Mouse (Mus musculus) embryonic facial prominence, embryonic 13.5 days (tissue): ENCODE measurements around the gene Phf21b. TPM values are rescaled to one million over a fixed set of nuclear protein-coding genes. Genes with fewer than 3 reads are reported as not detected.
A peak's percentile ranks its signal among the peaks of the same experiment; 100 is the strongest.

Source experiments
- ATAC-seq: fragments of 200-750 bp; cut with Nextera tagmentation; 2 replicates; pipeline ENCODE4 v1.8.0; 2017; ENCODE audit warnings: low read depth; ENCODE audit not compliant: insufficient number of reproducible peaks, insufficient read depth, low FRiP score, low TSS enrichment
- H3K27ac ChIP-seq: fragments of 300-500 bp; sonication (generic); 2 replicates; pipeline ENCODE4 v1.5.1; 2015; ENCODE audit warnings: moderate library complexity, mild to moderate bottlenecking, inconsistent platforms
- H3K27me3 ChIP-seq: fragments of 300-500 bp; sonication (generic); 2 replicates; pipeline ENCODE4 v1.6.1; 2015; ENCODE audit warnings: mild to moderate bottlenecking, inconsistent platforms
- H3K36me3 ChIP-seq: fragments of 300-500 bp; sonication (generic); 2 replicates; pipeline ENCODE4 v1.6.1; 2015; ENCODE audit warnings: mild to moderate bottlenecking, inconsistent platforms
- H3K4me1 ChIP-seq: fragments of 300-500 bp; sonication (generic); 2 replicates; pipeline ENCODE4 v1.6.1; 2015; ENCODE audit warnings: inconsistent platforms
- H3K4me2 ChIP-seq: fragments of 300-500 bp; sonication (generic); 2 replicates; pipeline ENCODE4 v1.6.1; 2015; ENCODE audit warnings: moderate library complexity, mild to moderate bottlenecking, inconsistent platforms
- H3K4me3 ChIP-seq: fragments of 300-500 bp; sonication (generic); 2 replicates; pipeline ENCODE4 v1.5.1; 2015; ENCODE audit warnings: mild to moderate bottlenecking, inconsistent platforms
- H3K9ac ChIP-seq: fragments of 300-500 bp; sonication (generic); 2 replicates; pipeline ENCODE4 v1.6.1; 2015; ENCODE audit warnings: mild to moderate bottlenecking, inconsistent platforms
- H3K9me3 ChIP-seq: fragments of 300-500 bp; sonication (generic); 2 replicates; pipeline ENCODE4 v1.6.1; 2016; ENCODE audit warnings: inconsistent platforms
- WGBS: fragments of 180-500 bp; shearing (Covaris S2); methylation state at CpG from one replicate; pipeline ENCODE4 v1.1.7; 2015; ENCODE audit warnings: mixed read lengths; 5-methylcytosine and 5-hydroxymethylcytosine counted together
- polyA plus RNA-seq: library from polyadenylated mRNA; unstranded; fragments of >200 nt; fragmentation: Nextera tagmentation; extraction: Ambion mirVana; gene quantifications from 2 replicates; pipeline ENCODE4 v1.2.1, GENCODE M21; 2015

Phf21b gene
- polyA plus RNA-seq, 1 experiment from 2014 or later, result 0.93 TPM

- Histone ChIP-seq H3K4me2 (no peak overlapping the region), H3K4me1 (no peaks in the 10 kb centered on the region), H3K9ac (no peak overlapping the region), H3K9me3 (no peaks in the 10 kb centered on the region), H3K36me3 (no peaks in the 10 kb centered on the region), H3K4me3 (no peak overlapping the region), H3K27me3 (no peaks in the 10 kb centered on the region), H3K27ac (no peak overlapping the region)
- ATAC-seq, result no peak
- 77% methylated on average over 3 of the region's 3 CpGs for WGBS
Observed at GRCm38 (mm10) chr15:84871802-84872201, 16.0 kb upstream of the Phf21b start.

- no peak overlapping the region for H3K27ac ChIP-seq
- H3K4me2 ChIP-seq, result no peak overlapping the region
- no peak overlapping the region for H3K4me3 ChIP-seq
- H3K9ac ChIP-seq, result no peak overlapping the region
- H3K9me3 ChIP-seq, result no peaks in the 10 kb centered on the region
- 87% methylated on average over 8 of the region's 8 CpGs for WGBS
- peaks cover 4% of the 10 kb centered on the region; the same call in 1 of the 2 replicates for H3K27me3 ChIP-seq
- peaks cover 3% of the 10 kb centered on the region for H3K4me1 ChIP-seq
- no peaks in the 10 kb centered on the region for H3K36me3 ChIP-seq
- no peak for ATAC-seq
Observed at GRCm38 (mm10) chr15:84861911-84862310, 6.1 kb upstream of the Phf21b start.

DNA sequence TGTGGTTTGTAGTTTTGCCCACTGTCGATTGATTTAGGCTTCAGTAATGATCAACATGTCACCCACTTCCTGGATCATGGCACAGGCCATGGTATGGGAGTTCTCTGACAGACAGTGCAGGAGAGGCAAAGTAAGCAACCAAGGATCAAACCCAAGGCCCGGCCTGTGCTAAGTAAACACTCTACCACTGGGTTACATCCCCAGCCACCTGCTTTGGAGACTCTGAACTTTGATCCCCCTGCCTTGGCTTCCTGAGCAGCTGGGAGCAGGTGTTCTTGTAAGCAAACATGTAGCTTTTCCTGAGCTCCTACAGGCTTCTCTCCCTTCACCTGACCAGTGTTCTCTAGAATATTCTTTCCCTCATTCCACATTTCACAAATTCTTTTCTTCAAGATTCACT lies 1.8 kb upstream of the Phf21b start:
- no peaks in the 10 kb centered on the region for H3K36me3 ChIP-seq
- WGBS, result 83% methylated on average over 2 of the region's 2 CpGs
- no peak overlapping the region for H3K4me3 ChIP-seq
- H3K4me2 ChIP-seq, result no peak overlapping the region
- peaks cover 19% of the 10 kb centered on the region for H3K27me3 ChIP-seq
- H3K27ac ChIP-seq, result no peak overlapping the region
- H3K4me1 ChIP-seq, result peaks cover 25% of the 10 kb centered on the region
- no peak for ATAC-seq
- no peak overlapping the region for H3K9ac ChIP-seq
- no peaks in the 10 kb centered on the region for H3K9me3 ChIP-seq

GRCm38 (mm10) chr15:84854921-84855901 lies 638 bp downstream of the Phf21b start:
- ATAC-seq, result no peak
- WGBS, result under 1% methylated on average over 88 of the region's 88 CpGs
- Histone ChIP-seq H3K9ac (peak overlapping the region; percentile 83), H3K27ac (peak overlapping the region; percentile 79), H3K4me2 (peak overlapping the region; percentile 97), H3K4me3 (peak overlapping the region; percentile 73), H3K36me3 (no peaks in the 10 kb centered on the region), H3K4me1 (peaks cover 32% of the 10 kb centered on the region), H3K9me3 (no peaks in the 10 kb centered on the region), H3K27me3 (peaks cover 24% of the 10 kb centered on the region)

DNA sequence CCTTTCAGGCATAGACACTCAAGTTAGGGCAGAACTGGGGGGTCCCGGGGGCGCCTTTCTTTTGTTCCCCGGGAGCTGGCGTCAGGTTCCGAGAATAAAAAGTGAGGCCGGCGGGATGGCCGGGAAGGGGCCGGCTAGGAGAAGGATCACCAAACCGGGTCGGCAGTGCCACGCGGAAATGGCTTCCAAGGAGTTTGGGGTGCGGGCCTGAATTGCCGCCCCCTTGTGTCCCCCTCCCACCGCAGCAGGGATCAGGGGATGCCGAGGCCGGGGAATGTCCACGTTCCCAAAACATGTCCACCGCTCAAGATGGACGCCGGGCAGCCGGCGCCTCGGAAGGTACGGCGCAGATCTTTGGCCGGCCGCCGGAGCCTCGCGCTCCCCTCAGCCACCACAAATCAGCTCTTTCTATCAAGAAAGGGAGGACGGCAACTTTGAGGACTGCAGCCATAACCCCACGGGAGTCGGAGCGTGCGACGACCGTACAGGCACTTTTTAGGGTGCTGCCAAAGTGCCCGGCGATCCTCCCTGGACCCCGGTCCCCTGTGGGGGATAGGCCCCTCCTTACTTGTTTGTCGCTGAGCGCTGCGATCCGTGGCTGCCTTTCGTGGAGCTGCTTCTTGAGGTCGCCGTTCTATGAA lies 1.6 kb downstream of the Phf21b start:
- H3K27me3 ChIP-seq, result peaks cover 24% of the 10 kb centered on the region
- H3K4me2 ChIP-seq, result peak overlapping the region; percentile 97
- under 1% methylated on average over 49 of the region's 49 CpGs for WGBS
- no peak overlapping the region for H3K27ac ChIP-seq
- H3K9me3 ChIP-seq, result no peaks in the 10 kb centered on the region
- peaks cover 32% of the 10 kb centered on the region for H3K4me1 ChIP-seq
- no peak for ATAC-seq
- no peaks in the 10 kb centered on the region for H3K36me3 ChIP-seq
- H3K4me3 ChIP-seq, result peak overlapping the region; percentile 73
- peak overlapping the region; percentile 83 for H3K9ac ChIP-seq

DNA sequence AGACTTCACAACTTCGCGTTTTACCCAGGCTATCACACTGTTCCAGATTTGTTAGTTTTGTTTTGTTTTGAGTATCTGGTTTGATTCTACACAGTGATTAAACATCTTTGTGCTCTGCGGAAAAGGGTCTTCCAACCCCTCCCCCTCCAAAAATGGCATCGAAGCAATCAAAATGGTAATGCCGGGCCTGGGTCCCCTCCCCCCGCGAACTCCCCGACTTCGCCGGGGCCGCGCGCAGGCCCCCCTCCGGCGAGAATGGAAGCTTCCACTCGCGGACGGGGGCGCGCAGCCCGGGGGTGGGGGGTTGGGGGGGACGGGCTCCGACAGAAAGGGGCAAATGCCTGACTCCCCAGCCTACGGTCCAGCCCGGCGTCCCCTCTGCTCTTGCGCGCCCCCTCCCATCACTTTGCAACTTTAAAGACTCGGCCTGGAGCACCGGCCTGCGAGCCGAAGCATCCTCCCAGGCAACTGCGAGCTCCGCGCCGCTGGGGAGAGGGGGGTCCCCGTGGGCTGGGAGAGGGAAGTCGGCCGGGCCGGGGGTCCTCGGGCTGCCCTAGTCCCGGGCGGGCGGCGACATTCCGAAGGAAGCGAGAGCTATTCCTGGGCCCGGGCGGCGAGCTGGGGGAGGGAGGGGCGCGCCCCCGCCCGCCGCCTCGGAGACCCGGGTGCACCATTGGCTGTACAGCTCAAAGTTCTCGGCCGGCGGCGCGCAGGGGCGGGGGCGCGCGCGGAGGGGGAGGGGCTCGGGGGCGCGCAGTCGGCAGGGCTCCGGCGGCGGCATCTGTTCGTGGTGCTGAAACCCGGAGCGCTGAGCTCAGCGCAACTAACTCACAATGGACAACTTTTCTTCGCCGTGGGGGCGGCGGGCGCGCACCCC lies 2.4 kb downstream of the Phf21b start:
- peak overlapping the region; percentile 87 for H3K27ac ChIP-seq
- WGBS, result under 1% methylated on average over 81 of the region's 84 CpGs
- H3K4me1 ChIP-seq, result peaks cover 32% of the 10 kb centered on the region
- peak overlapping the region; percentile 83 for H3K9ac ChIP-seq
- no peaks in the 10 kb centered on the region for H3K36me3 ChIP-seq
- ATAC-seq, result peak; percentile 72
- no peaks in the 10 kb centered on the region for H3K9me3 ChIP-seq
- peaks cover 24% of the 10 kb centered on the region for H3K27me3 ChIP-seq
- peak overlapping the region; percentile 97 for H3K4me2 ChIP-seq
- H3K4me3 ChIP-seq, result peak overlapping the region; percentile 73

DNA sequence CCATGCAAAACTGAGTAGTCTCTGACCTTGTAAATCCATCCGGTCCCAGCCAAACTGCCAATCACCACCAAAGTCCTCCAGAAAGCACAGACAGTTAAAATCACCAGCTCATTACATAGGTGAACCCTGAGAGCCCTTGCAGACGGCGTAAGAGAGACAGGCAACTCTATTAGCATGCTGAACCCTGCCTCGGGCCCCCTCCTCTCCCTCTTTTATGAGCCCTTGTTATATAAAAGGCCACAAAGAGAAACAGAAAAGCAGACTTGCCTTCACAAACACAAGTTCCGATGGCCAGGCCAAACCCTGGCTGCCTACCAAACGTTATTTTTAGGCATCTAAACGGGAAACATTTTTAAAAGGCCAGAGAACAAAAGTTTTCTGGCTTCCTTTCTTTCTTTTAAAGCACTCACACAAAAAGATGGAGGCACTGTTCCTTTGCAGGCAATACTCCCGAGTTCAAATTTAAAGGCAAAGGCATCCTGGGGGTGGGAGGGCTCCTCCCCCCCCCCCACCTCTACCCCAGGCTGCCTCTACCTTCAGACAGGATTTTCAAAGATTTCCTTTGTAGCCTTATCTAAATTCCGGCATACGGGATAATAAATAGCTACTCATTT lies 3.3 kb downstream of the Phf21b start:
- Histone ChIP-seq H3K9me3 (no peaks in the 10 kb centered on the region), H3K4me3 (peak overlapping the region; percentile 73), H3K36me3 (no peaks in the 10 kb centered on the region), H3K27ac (peak overlapping the region; percentile 87), H3K4me1 (peaks cover 32% of the 10 kb centered on the region), H3K27me3 (peaks cover 21% of the 10 kb centered on the region), H3K4me2 (peak overlapping the region; percentile 97), H3K9ac (peak overlapping the region; percentile 83)
- no peak for ATAC-seq
- 11% methylated on average over 10 of the region's 10 CpGs for WGBS

GRCm38 (mm10) chr15:84850321-84850720 lies 5.5 kb downstream of the Phf21b start:
- Histone ChIP-seq H3K36me3 (no peaks in the 10 kb centered on the region), H3K27ac (no peak overlapping the region), H3K4me2 (no peak overlapping the region), H3K4me1 (peaks cover 24% of the 10 kb centered on the region), H3K9me3 (no peaks in the 10 kb centered on the region), H3K4me3 (no peak overlapping the region), H3K9ac (no peak overlapping the region), H3K27me3 (peaks cover 20% of the 10 kb centered on the region)
- ATAC-seq, result no peak
- 100% methylated on average over 1 of the region's 1 CpGs for WGBS

DNA sequence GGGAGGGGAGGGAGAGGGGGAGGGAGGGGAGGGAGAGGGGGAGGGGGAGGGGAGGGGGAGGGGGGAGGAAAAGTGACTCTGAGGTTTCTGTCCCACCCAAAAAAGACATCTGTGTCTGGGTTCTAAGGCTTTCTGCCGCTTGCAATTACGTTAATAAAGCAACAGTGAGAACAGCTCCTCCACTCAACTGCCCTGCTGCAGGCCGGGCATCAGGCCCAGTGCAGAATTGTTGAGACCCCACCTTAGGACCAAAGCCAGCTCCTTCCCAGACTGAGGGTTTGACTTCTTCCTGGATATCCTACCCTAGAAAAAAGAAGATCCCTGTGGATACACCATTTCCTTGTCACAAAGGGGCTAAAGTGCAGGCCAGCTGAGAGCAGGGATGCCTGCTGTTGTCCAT lies 9.6 kb downstream of the Phf21b start:
- no peak for ATAC-seq
- Histone ChIP-seq H3K27me3 (no peaks in the 10 kb centered on the region), H3K4me3 (no peak overlapping the region), H3K9ac (no peak overlapping the region), H3K4me2 (no peak overlapping the region), H3K9me3 (no peaks in the 10 kb centered on the region), H3K4me1 (peaks cover 19% of the 10 kb centered on the region), H3K27ac (no peak overlapping the region), H3K36me3 (no peaks in the 10 kb centered on the region)
- WGBS, result 35% methylated on average over 3 of the region's 3 CpGs

DNA sequence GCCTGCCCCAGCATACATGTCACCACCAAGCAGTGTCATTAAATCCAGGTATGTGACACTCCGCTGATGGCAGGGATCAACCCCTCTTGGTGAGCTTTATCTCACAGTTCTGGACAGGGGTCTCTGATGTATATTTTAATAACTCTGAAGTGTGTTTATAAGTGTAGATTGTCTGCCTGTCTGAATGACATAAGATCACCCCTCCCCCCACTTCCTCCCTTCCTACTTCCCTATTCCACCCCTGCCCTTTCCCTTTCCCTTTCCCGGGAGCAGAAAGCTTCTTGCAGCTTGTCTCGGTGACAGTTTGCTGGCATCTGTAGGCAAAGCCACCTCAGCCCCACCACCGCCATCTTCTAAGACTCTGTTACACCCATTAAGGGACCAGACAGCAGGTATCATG lies 11.0 kb downstream of the Phf21b start:
- Histone ChIP-seq H3K4me2 (no peak overlapping the region), H3K27ac (no peak overlapping the region), H3K36me3 (no peaks in the 10 kb centered on the region), H3K4me3 (no peak overlapping the region), H3K9me3 (no peaks in the 10 kb centered on the region), H3K27me3 (no peaks in the 10 kb centered on the region), H3K9ac (no peak overlapping the region), H3K4me1 (peaks cover 19% of the 10 kb centered on the region)
- WGBS, result 71% methylated on average over 4 of the region's 4 CpGs
- no peak for ATAC-seq

DNA sequence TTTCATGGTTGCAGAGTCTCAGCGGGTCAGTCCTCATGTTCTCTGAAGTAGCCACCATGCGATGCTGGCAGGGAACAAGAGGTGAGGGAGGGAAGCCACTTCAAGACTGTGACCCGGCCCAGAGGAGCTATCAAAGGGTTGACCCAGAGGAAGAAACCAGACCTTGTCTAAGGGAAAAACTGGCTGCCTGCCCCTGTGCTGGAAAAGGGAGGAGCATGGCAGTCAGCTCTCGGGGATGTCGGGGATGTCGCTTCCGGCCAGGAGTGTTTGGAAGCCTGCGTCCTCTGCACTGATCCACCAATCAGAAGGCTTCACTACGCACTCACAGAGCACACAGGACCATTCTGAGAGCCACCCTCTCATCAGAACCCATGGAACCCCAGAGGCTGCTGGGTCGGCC lies 12.8 kb downstream of the Phf21b start:
- no peak overlapping the region for H3K4me2 ChIP-seq
- H3K4me1 ChIP-seq, result peaks cover 24% of the 10 kb centered on the region
- H3K27me3 ChIP-seq, result no peaks in the 10 kb centered on the region
- H3K9ac ChIP-seq, result no peak overlapping the region
- no peaks in the 10 kb centered on the region for H3K9me3 ChIP-seq
- no peaks in the 10 kb centered on the region for H3K36me3 ChIP-seq
- no peak overlapping the region for H3K27ac ChIP-seq
- WGBS, result 78% methylated on average over 10 of the region's 10 CpGs
- no peak overlapping the region for H3K4me3 ChIP-seq
- ATAC-seq, result no peak
